Mouse (Mus musculus): ENCODE data around the gene Btbd7.

Gene Btbd7

DNA sequence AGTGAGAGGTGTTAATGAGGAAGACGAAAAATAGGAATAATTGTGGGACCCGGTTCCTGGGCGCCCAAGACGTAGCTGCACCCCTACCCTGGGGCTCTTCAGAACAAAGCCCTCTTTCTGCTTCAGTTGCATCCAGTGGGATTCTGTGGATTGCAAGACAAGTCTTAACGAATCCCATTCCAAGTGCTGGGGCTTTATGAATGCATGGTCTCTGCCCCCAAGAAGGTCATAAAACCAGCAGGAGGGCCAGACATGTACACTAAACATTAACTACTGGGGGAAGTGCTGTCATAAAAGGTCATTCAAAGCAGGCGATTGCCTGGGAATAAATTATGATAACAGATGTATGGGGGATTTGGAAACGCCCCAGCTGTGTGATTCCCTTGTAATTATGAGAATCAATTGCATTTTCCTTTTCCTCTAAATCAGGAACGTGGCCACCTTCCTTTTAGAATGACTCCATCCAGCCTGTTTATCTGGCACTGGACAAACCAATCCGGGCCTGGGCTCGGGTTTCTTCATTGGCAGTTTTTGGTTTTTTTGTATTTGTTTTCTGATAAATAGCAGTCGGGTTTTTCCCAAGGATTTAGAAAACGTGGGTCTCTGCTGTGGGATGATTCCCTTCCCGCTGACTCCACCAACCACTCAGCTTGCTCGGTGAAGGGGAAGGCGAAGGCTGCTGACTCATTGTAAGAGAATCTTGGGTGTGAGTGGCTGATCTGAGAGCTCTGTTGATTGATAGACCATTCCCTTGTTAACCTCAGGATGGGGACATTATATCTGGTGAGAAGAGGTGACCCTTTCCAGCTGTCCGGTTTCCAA is 147.3 kb downstream of the Btbd7 start:
- DNase-seq (ENCODE audit: low spot score in 2 of 2): no peak

Measured in spleen, postnatal 10 days (tissue).